Mouse (Mus musculus): Measurements from ENCODE around the gene Mgp.

GRCm38 (mm10) chr6:136855183-136855582 lies 20.4 kb downstream of the Mgp start:
- TF ChIP-seq CTCF (IDR thresholded peaks at IDR 0.05; ENCODE audit: control insufficient read depth, insufficient read depth, low read length) (no peak), POLR2A (IDR thresholded peaks at IDR 0.05; ENCODE audit: borderline replicate concordance, control insufficient read depth, low read depth, low read length) (no peak)
